Mouse (Mus musculus) heart, postnatal 0 days (tissue): ENCODE results near the gene Tvp23b. TPM values are rescaled to one million over a fixed set of nuclear protein-coding genes. Genes with fewer than 3 reads are reported as not detected.

Experiments used
- ATAC-seq: fragments of 200-750 bp; cut with Nextera tagmentation; 2 replicates; pipeline ENCODE4 v1.8.0; 2017; ENCODE audit warnings: low read depth, moderate number of reproducible peaks, moderate library complexity; ENCODE audit not compliant: insufficient read depth
- DNase-seq: peaks from one replicate; pipeline ENCODE4 v3.0.0-alpha.2; 2016; ENCODE audit warnings: low spot score
- H3K27ac ChIP-seq: fragments of 300-500 bp; sonication (generic); 2 replicates; pipeline ENCODE4 v1.5.1; 2014; ENCODE audit warnings: low read depth, mild to moderate bottlenecking
- H3K27me3 ChIP-seq: fragments of 300-500 bp; sonication (generic); 2 replicates; pipeline ENCODE4 v1.6.1; 2014; ENCODE audit warnings: low read length, mixed read lengths; ENCODE audit not compliant: control insufficient read depth, insufficient read depth
- H3K36me3 ChIP-seq: fragments of 300-500 bp; sonication (generic); replicated peaks from 2 replicates; pipeline ENCODE4 v1.6.1; 2014; ENCODE audit warnings: low read length, mixed read lengths; ENCODE audit not compliant: control insufficient read depth, insufficient read depth
- H3K4me1 ChIP-seq: fragments of 300-500 bp; sonication (generic); 2 replicates; pipeline ENCODE4 v1.6.1; 2014; ENCODE audit warnings: antibody characterized with exemption; ENCODE audit not compliant: control insufficient read depth, insufficient read depth
- H3K4me2 ChIP-seq: fragments of 300-500 bp; sonication (generic); 2 replicates; pipeline ENCODE4 v1.6.1; 2014; ENCODE audit warnings: low read depth, mild to moderate bottlenecking, low read length, moderate library complexity
- H3K4me3 ChIP-seq: fragments of 300-500 bp; sonication (generic); 2 replicates; pipeline ENCODE4 v1.5.1; 2014; ENCODE audit warnings: low read depth, low read length
- H3K9ac ChIP-seq: fragments of 300-500 bp; sonication (generic); replicated peaks from 2 replicates; pipeline ENCODE4 v1.6.1; 2014; ENCODE audit warnings: low read depth, low read length, mixed read lengths
- H3K9me3 ChIP-seq: fragments of 300-500 bp; sonication (generic); replicated peaks from 2 replicates; pipeline ENCODE4 v1.6.1; 2016; ENCODE audit warnings: low read length; ENCODE audit not compliant: control insufficient read depth
- CTCF ChIP-seq: IDR thresholded peaks from 2 replicates; pipeline ENCODE4 v1.5.1; 2016; ENCODE audit warnings: antibody characterized with exemption, control low read depth, low read depth
- EP300 ChIP-seq: IDR thresholded peaks from 2 replicates; pipeline ENCODE4 v1.6.1; 2016; ENCODE audit warnings: antibody characterized with exemption, low read depth
- WGBS: fragments of 180-500 bp; shearing (Covaris S2); extraction: QIAGEN DNeasy Blood & Tissue Kit; methylation state at CpG from one replicate; pipeline ENCODE4 v1.1.7; 2014; 5-methylcytosine and 5-hydroxymethylcytosine counted together
- polyA plus RNA-seq: library from polyadenylated mRNA; unstranded; fragments of >200 nt; fragmentation: Nextera tagmentation; extraction: Ambion mirVana; gene quantifications from 2 replicates; pipeline ENCODE4 v1.2.1, GENCODE M21; 2015
- total RNA-seq: library from RNA; depleted of rRNA; stranded (reverse); fragments of >200 nt; gene quantifications from 2 replicates; pipeline ENCODE4 v1.2.3, GENCODE M21; 2014; ENCODE audit warnings: low replicate concordance

The Tvp23b gene
- total and polyA plus RNA-seq, 2 experiments from 2014 or later = 26.3 to 39.0 TPM

DNA sequence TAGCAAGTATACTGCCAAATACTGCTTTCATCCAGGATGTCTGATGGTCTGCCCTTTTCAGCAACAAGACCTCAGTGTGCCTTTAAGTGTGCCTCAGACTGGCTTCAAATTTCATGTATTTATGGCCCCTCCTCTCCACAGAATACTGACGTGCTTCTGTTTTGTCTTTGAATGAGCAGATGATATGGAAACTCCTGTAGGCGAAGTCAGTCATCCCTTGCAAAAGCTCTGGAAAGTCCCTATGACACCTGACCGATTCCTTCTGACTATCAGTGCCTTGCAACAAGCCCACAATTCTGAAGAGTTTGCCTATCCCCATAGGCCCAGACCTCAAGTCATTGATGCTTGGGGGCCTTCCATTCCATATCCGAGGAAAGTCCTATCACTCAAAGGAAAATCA lies 2.8 kb upstream of the Tvp23b start:
- Histone ChIP-seq H3K27me3 (no peaks in the 10 kb centered on the region), H3K36me3 (no peaks in the 10 kb centered on the region), H3K9me3 (no peaks in the 10 kb centered on the region), H3K4me3 (no peak overlapping the region), H3K9ac (no peak overlapping the region), H3K27ac (no peak overlapping the region), H3K4me2 (no peak overlapping the region), H3K4me1 (peaks cover 7% of the 10 kb centered on the region)
- DNase-seq = no peak
- no peak for ATAC-seq
- TF ChIP-seq EP300 (no peak), CTCF (no peak)
- WGBS = 74% methylated on average over 4 of the region's 4 CpGs

DNA sequence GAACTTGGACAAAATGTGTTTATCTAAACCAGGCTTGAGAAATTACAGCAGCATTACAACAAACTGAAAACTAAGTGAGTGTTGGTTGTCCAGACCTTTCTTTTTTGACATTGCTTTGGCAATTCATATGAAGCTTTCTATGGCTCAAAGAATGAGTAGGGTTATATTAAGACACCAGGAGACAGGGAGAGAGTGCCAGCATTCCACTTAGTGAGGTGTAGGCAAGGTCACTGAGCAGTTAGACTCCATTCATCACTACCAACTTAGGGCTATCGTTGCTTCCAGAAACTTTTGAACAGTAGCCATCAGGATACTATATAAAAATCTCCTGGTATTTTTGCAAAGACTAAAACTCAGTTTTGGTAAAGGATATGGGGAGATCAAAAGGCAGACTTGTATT lies 1.9 kb upstream of the Tvp23b start:
- no peak for DNase-seq
- no peak overlapping the region for H3K27ac ChIP-seq
- H3K4me1 ChIP-seq = peaks cover 7% of the 10 kb centered on the region
- H3K36me3 ChIP-seq = no peaks in the 10 kb centered on the region; the same call in 1 of the 2 replicates
- ATAC-seq = no peak
- 54% methylated on average over 1 of the region's 1 CpGs for WGBS
- H3K4me3 ChIP-seq = no peak overlapping the region
- no peak overlapping the region for H3K9ac ChIP-seq
- H3K27me3 ChIP-seq = no peaks in the 10 kb centered on the region
- H3K4me2 ChIP-seq = no peak overlapping the region
- TF ChIP-seq EP300 (no peak), CTCF (no peak)
- no peaks in the 10 kb centered on the region for H3K9me3 ChIP-seq

DNA sequence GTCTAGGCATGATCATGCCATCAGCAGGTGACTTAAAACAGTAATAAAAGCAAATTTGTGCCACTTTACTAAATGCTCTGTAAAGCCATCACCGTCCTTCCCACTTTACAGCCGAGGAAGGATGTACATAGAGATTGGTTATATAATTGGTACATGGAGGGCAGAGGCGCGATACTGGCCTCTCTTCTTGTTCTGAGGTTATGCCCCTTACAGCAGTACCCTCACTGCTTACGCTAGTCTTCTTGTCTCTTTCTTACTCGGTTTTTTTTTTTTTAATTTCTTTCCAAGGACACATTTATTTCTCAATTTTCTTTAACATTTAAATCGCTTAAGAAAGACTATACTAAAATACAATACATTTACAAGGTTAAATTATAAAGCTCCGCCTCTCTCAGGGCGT lies 527 bp upstream of the Tvp23b start:
- Histone ChIP-seq H3K4me2 (peak overlapping the region; percentile 91), H3K4me1 (peaks cover 7% of the 10 kb centered on the region), H3K4me3 (peak overlapping the region; percentile 71), H3K9ac (peak overlapping the region; percentile 75; the same call in 1 of the 2 replicates), H3K27ac (0 out of 2 replicates have a peak overlapping the region, but pooled peaks have one; percentile 81), H3K9me3 (no peaks in the 10 kb centered on the region), H3K27me3 (no peaks in the 10 kb centered on the region), H3K36me3 (peaks cover 5% of the 10 kb centered on the region; the same call in 1 of the 2 replicates)
- DNase-seq = no peak
- TF ChIP-seq CTCF (no peak), EP300 (no peak)
- WGBS = 15% methylated on average over 9 of the region's 9 CpGs
- ATAC-seq = no peak

DNA sequence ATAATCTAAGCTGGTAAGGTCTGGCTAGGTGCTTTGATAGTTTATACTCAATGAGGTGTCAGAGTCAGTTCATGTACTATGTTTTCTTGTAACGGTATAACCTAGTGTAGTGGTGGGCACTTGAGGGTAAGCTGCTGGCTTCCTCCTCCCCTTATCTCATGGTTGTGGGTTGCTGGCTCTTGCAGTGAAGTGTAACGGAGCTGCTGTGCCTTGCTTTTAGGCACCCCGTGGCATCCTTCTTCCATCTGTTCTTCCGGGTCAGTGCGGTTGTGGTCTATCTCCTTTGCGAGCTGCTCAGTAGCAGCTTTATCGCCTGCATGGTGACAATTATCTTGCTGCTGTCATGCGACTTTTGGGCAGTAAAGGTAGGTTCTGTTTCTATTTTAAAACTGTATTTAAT lies 4.2 kb downstream of the Tvp23b start:
- Histone ChIP-seq H3K4me1 (peaks cover 7% of the 10 kb centered on the region), H3K36me3 (peaks cover 47% of the 10 kb centered on the region), H3K27ac (no peak overlapping the region), H3K4me2 (no peak overlapping the region), H3K4me3 (no peak overlapping the region), H3K27me3 (no peaks in the 10 kb centered on the region), H3K9me3 (no peaks in the 10 kb centered on the region), H3K9ac (no peak overlapping the region)
- ATAC-seq (no peak), DNase-seq (no peak)
- WGBS = 85% methylated on average over 8 of the region's 8 CpGs
- TF ChIP-seq CTCF (no peak), EP300 (no peak)

DNA sequence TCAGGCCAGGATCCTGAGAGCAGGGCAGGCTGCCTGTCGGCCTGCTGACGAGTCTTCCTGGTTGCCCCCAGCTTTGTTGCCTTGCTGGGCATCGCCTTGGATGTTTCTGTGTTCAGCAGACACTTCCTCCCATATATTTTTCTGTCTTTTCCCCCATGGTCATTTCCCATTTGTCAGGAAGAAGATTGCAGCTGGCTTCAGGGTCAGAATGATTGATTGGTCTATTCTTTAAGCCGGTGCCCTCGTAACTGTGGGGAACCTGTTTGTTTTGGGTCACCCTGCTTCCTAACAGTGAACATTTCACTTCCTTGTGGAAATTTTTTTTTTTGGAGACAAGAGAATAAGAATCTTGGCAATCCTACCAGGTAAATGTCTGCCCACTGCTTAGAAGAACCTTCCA lies 6.1 kb downstream of the Tvp23b start:
- Histone ChIP-seq H3K27me3 (no peaks in the 10 kb centered on the region), H3K9ac (no peak overlapping the region), H3K36me3 (peaks cover 62% of the 10 kb centered on the region), H3K27ac (no peak overlapping the region), H3K4me2 (no peak overlapping the region), H3K4me3 (no peak overlapping the region), H3K4me1 (peaks cover 2% of the 10 kb centered on the region), H3K9me3 (no peaks in the 10 kb centered on the region)
- TF ChIP-seq CTCF = no peak
- TF ChIP-seq EP300 = no peak
- WGBS = 64% methylated on average over 5 of the region's 5 CpGs
- DNase-seq (no peak), ATAC-seq (no peak)

DNA sequence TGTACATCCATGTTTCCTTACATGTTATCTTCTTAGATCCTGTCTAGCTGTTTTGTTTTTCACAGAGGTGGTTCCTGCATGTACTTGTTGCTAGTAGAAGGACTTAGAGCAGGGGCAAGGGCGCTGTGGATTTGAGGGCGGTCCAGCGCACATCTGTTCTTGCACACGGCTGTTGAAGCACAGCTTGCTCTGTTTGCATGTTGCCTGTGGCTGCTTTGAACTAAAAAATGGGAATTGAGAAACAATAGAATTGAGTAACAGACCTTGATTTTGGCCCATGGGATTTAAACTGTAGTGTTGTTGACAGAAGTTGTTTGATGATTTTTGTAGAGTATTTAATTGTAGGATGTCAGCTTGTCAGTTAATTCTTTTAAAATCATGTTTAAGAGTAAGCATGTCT lies 11.5 kb downstream of the Tvp23b start:
- Histone ChIP-seq H3K4me2 (no peak overlapping the region), H3K36me3 (peaks cover 68% of the 10 kb centered on the region)

More for the DNA sequence above, 11.5 kb downstream of the Tvp23b start:
- 91% methylated on average over 4 of the region's 4 CpGs for WGBS
- H3K4me1 ChIP-seq = no peaks in the 10 kb centered on the region
- no peak overlapping the region for H3K9ac ChIP-seq
- no peaks in the 10 kb centered on the region for H3K9me3 ChIP-seq
- no peak overlapping the region for H3K4me3 ChIP-seq
- no peaks in the 10 kb centered on the region for H3K27me3 ChIP-seq
- no peak overlapping the region for H3K27ac ChIP-seq
- no peak for DNase-seq
- ATAC-seq = no peak
- no peak for TF ChIP-seq EP300
